Mouse (Mus musculus): Measurements from ENCODE around the gene Fam180a.
"Not testable (repeated sequence)": the region's sequence is repeated elsewhere in the genome, so short reads cannot be mapped to it uniquely, and the experiment has no call there.

The Fam180a gene

DNA sequence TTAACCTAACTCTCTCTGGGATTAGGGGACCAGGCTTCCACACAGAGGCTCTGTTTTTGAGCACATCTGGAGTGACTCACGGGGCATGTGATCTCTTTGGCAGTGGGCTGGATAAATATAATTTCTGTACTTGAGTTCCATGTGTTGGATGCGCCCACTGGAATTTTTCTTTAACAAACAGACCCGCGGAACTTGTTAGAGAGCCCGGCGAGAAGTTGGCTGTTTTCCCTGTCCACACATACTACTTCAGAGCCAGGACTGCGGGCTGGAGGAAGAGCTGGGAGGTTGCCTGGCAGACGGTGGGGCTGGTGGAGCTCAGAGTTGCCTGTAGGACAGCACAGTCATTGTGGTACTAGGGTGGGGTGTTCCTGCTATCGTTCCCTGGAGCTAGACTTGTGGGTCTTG, at the start of gene Fam180a:
Gene Fam180a, minus strand, starts transcription at position 31 of the 405 bp plus-strand sequence.
- DNase-seq (ENCODE audit: low spot score in 2 of 2), result peak in 1 of 2 experiments; percentile 23

DNA sequence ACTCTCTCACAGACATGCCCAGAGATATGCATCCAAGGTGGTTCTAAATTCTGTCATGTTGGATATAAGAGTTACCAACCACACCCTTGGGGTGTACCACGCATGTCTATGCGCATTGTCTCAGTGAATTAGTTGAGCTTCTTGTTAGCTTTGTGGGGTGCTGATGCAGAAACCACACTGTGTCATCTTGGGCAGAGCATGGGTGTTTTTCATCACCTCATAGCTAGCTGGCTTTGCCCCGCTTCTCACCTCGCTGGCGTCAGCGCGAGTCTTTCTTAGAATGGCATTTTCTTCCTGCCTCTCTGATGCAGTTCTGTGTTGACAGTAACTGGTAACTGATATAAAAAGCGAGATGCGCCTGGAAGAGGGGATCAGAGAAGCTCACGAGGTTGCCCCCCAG, 48.1 kb upstream of the Fam180a start:
- DNase-seq (ENCODE audit: low spot score in 2 of 2), result no peak

DNA sequence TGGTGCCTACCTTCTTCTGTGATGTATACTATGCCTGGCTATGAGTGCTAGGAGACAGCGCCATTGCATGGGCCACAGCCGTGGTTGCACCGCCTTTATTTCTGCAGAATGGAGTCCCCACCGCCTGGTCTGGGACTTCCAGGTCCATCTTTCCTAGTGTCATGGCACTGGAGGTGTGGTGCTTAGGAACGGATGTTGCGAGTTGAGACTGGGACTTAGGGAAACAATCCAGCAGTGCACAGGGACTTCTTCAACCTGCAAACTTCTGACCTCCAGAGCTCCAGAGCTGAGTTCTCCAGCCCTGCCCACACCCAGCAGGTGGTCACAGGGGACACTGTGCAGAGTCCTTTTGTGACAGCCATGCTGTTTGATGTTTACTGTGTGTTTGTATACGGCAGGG, 44.4 kb upstream of the Fam180a start:
- DNase-seq (ENCODE audit: low spot score in 2 of 2), result no peak

DNA sequence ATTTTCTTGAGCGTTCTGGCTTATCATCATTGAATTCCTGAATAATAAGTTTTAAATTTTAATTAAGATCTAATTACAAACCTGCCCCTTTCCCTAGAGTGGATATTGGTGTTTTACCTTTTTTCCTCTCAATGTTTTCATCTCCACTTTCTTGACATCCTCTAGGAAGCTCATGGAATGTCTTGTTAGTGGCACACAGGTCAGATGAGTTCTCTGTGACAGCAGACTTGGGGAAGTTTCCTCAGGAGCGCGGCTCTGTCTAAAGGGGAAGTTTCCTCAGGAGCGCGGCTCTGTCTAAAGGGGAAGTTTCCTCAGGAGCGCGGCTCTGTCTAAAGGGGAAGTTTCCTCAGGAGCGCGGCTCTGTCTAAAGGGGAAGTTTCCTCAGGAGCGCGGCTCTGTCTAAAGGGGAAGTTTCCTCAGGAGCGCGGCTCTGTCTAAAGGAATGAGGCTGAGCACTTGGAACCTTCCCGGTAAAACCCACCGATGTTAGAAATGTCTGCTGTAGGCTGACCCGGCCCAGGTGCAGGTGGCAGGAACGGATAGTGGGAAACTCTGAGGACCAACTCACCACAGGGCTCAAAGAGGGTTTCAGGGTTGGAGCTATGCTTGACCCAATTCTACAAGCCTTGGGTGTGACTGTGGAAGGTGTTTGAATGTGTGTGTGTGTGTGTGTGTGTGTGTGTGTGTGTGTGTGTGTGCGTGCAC, 43.8 kb upstream of the Fam180a start:
- not testable (repeated sequence) for DNase-seq (ENCODE audit: low spot score in 2 of 2)

DNA sequence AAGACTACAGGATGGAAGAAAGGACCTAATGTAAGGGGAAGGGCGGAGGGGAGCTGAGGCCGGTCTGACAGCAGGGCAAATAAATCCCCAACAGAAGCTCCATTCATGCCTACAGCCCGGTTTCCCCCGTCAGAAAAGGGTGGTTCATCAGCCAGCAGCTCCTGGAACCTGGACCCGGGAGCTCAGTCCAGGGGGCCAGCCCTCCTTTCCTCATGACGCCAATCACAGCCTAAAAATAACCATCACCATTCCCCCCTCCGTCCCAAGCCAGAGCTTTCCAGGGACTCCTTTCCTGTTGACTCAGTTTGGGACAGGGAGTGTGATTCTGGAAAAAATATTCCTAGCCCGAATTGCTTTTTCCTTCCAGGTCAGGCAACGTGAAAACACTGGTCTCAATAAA, 36.7 kb upstream of the Fam180a start:
- no peak for DNase-seq (ENCODE audit: low spot score in 2 of 2)

DNA sequence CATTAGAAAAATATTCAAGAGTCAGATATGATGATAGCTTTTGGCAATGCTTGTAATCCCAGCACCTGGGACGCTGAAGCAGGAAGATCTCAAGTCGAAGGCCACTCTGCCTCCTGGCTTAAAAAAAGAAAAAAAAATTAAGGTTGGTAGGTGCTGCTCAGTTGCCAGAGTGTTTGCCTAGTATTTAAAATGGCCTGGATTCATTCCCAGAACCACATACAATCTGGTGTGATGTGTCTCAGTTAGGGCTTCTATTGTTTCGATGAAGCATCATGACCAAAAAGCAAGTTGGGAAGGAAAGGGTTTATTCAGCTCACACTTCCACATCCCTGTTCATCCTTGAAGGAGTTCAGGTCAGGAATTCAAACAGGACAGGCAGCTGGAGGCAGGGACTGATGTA, 29.4 kb upstream of the Fam180a start:
- no peak for DNase-seq (ENCODE audit: low spot score in 2 of 2)

DNA sequence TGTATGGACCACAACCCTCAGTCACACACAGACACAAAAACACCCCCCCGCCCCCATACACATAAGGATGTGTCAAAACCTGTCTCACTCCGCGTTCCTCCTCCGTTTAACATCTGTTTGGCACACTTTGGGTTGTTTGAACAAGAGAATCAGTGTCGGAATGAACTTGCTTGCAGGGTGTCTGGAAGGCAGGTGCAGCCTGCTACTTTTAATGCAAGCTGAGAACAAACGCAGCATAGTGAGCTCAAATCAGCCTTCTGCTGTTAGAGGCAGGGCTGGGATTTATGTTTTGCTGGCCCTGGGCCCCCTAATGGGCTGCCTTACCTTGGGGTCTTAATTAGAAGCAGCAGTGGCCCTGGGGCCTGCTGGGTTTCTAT, 28.7 kb upstream of the Fam180a start:
- no peak for DNase-seq (ENCODE audit: low spot score in 2 of 2)

DNA sequence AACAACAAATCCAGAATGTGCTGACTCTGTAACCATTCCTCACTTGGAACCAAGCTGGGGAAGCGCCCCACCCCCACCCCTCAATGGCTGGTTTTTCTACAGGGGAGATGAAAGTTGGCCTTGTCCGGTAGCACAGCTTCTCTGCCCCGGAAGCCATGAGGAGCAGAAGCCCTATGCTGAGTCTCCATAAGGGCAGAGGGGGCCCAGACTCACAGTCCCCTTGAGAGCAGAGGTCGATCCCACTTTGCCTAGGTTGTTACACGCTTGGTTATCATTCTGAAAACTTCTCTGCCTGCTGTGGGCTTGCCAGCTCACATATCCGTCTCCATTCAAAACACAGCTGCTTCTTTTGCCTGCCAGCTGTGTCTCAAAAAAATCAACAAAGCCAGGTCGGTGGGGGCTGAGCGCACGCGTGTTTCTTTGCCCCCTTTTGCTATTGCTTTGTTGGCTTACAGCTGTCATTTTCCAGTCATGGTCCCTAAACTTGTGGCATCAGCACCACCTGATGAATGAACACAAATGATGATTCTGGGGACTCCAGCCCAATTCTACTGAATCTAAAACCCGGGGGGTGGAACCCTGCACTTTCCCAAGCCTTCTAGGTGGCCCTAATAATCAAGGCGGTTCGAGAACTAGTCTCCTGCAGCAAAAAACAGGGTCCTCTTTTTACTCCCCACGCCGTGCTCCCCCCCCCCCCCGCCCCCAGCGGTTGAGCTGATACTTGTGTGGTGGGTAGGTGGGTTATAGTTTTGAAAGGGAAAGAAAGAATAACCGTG, 28.1 kb upstream of the Fam180a start:
- no peak for DNase-seq (ENCODE audit: low spot score in 2 of 2)

DNA sequence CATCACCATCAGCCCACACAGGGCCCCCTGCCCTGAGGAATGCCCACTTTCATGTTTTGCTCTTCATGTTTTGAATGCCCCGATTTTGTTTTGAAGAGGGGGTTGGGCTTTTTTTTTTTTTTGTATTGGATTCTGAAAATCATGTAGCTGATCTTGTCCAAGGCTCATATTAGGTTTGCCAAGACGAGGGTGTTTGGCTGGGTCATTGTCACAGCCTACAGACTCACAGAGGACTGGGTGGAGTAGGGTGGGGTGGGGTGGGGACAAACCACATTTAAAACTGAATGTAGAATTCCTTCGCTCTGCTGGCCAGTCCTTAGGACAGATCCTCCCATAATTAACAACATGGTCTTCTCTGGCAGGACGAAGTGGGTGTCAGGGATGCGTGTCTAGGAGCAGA, 27.5 kb upstream of the Fam180a start:
- no peak for DNase-seq (ENCODE audit: low spot score in 2 of 2)

DNA sequence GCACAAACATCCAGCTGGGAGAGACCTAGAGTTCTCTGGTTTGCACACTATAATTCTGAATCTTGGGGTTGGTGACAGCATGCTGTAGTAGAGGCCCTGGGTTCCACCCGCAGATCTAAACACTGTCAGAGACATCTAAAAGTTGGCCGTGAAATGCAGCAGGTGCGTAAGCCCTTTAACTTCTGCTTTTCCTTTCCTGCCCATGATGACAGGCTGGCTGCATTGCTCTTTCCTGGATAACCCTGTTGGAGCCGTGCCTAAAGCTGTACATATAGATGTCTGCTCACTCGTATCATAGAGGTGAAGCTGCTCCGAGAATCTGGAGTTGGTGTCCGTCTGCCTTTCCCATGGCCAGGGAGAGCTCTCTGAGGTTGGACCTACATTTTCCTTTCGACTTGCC, 26.9 kb upstream of the Fam180a start:
- no peak for DNase-seq (ENCODE audit: low spot score in 2 of 2)

DNA sequence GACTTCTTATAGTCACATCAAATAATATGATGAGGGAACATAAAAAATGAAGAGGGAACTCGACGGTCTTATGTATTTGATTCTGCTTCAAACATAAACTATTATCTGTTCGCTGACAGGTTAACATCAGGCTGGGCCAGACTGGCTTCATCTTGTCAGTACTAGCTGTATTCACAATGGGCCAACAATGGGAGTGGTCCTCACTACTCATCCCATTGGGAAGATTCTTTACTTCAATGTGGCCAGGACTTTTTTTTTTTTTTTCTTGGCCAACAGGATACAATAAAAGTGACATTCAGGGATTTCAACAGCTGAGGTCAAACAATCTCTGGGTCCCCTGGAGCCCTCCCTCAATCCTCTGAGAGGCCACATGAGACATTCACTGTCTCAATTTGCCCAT, 25.9 kb upstream of the Fam180a start:
- no peak for DNase-seq (ENCODE audit: low spot score in 2 of 2)

DNA sequence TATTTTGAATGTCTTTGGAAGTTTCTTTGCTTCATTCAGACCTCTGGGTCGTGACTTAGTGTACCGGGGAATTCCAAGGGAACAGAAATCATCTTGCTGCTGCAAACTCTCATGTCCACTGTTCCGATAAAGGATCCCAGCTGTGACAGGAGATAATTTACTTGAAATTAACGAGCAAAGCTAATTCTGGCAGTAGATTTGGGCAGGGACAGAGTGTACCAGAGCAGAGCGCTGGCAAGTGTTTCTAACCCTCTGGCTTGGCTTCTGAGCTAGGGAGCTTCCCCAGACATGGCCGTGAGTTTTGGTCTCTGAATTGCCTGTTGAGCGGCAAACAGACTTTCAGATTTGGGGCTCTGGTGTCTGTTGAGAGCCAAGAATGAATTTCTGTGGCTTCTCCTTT, 23.8 kb upstream of the Fam180a start:
- DNase-seq (ENCODE audit: low spot score in 2 of 2), result no peak

DNA sequence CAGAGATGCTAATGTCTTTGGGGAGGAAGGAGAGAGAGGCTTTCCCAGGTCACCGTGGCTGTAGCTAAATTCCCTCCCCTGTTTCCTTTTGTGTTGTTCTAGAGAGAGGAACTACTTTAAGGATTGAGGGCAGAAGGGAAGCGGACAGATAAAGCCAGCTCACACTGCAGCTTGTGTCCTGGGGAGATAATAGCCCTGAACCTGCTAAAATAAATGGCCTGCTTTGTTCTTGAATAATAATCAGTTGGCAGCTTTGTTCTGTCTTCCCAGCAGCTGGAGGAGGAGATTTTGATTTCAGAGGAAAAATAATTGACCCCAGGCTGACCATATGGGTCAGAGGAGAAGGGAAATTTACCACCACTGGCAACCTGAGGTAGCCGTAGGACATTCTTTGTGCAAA, 12.7 kb upstream of the Fam180a start:
- no peak for DNase-seq (ENCODE audit: low spot score in 2 of 2)

DNA sequence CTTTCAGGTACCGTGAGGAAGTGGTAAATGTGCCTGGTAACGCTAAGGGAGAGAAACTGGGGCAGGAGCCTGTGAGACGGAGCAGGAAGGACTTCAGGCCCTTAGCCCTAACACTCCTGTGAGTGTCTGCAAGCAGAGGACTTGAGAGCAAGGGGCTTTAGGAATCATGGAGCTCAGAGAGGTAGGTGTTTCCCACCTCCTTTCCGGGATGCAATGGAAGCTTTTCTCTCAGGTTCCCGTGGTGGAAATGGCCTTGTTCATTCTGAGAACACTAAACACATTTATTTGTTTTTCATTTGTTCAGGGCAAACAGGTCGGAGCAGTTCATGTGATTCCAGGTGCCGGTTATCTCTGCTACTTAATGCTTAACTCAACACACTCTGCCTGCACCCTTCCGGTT, 11.9 kb upstream of the Fam180a start:
- no peak for DNase-seq (ENCODE audit: low spot score in 2 of 2)

DNA sequence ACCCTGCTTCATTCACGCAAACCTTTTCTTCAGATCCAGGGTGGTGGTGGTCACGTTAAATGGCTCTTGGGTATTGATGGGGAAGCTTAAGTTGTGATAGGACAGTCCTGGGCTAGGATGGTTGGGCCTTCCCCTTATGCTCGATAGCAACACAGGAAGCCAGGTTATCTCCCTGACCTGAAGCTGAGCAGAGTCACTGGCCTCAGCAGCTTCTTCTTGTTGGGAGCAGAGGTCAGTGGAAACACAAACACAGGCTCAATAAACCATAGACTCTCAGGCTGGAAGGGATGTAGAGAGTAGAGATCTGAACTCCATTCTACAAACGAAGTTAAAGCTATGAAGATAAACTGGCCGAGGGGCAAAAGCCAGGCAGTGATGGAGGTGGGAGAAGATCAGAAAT, 9.5 kb upstream of the Fam180a start:
- DNase-seq (ENCODE audit: low spot score in 2 of 2), result no peak

DNA sequence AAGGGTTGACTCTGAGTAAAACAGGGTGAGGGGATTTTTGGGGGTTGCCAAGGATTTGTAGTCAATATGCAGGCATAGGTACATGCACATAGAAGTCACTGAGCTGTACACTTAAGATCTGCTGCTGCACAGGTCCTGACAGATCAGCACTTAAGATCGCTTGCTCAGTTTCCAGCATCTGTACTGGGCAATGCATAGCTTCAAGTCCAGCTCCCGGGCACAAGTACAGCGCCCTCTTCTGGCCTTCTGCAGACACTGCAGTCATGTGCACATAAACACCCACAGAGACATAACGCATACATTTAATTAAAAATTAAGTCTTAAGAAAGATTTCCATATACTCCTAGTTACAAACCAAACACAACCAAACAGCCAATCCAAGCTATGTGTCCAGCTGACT, 8.3 kb upstream of the Fam180a start:
- no peak for DNase-seq (ENCODE audit: low spot score in 2 of 2)

DNA sequence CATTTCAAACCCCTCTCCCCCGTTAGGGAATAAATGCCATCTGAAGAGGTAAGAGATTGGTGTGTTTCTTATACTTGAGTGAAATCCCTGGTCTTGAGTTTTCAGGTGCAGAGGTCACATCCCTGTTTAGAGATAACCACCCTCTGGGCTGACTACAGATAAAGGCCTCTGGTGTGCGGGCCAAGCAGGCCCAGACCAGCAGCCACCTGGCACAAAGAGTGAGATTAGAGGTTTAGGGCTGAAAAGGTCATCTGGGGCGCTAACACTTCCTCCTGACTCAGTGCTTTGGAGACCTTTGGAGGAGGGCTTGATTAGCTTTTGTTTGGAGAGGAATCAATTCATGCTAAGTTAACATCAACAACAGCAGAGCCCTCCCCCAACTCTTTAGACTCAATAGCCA, 7.7 kb upstream of the Fam180a start:
- no peak for DNase-seq (ENCODE audit: low spot score in 2 of 2)

DNA sequence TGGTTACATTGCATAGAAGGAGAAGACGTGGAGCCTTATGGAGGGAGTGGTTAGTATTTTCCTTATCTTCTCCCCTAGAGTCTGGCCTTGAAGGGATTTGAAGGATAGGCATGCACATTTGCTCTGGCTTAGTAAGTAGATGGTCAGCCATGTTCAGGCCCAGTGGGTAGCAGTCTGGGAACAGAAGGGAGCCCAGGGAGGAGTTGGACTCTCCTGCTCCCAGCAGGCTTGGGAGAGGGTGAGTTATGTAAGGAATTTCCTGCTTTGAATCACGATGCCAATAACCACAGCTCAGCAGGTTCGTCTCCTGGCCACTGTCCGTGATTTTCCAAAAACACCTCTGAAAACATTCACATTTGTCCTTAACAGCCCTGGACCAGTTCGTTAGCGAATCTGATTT, 4.9 kb upstream of the Fam180a start:
- no peak for DNase-seq (ENCODE audit: low spot score in 2 of 2)

DNA sequence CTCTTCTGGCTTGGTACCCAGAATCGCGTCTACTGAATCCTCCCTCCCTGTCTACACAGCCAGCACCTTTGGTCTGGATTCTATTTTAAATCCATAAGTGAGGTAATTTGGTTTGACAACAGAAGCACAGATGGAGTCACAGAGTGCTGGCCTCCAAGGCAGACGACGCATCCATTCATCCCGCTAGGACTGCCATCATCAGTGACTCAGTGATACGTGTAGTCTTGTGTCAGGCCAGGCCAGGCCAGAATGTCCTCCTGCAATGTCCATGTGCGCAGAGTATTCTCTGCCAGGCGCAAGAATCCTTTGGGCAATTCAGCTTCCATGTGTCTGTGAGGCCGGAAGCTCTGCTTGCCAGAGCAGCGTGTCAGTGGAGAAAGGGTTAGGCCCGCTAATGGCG, 4.0 kb upstream of the Fam180a start:
- DNase-seq (ENCODE audit: low spot score in 2 of 2), result no peak

DNA sequence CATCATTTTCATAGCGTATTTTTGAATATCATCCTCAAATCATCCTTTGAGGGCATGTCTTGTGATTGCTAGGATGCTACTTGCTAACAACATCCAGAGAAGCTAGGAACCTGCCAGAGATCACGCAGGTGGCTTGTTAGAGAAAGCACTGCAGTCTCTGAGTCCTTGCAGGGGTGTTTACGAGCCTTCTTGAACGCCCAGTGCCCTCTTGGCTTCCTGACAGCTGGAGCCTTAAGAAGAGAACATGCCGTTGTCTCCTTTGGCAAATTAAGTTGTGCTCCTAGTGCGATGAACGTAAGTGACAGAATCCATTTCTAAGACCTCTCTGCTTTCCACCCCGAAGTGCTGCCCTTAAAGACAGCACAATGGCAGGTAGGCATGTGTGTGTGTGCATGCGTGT, 1.6 kb downstream of the Fam180a start:
- no peak for DNase-seq (ENCODE audit: low spot score in 2 of 2)

DNA sequence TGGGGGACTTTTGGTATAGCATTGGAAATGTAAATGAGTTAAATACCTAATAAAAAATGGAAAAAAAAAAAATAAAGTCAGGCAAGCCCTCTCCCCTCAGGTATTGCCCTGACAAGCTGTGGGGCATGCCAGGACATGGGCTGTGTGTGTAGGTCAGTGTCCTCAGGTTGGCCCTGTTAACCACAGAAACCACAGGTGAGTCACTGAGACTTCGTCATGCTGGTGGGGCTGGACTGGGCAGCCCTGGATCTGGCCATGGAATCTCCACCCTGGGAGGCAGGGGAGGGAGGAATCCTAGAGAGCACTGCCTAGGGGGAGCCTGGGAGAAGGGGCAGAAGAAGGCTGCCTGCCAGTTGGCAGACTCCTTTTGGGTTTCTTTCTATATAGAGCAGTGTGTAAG, 2.9 kb downstream of the Fam180a start:
- no peak for DNase-seq (ENCODE audit: low spot score in 2 of 2)

DNA sequence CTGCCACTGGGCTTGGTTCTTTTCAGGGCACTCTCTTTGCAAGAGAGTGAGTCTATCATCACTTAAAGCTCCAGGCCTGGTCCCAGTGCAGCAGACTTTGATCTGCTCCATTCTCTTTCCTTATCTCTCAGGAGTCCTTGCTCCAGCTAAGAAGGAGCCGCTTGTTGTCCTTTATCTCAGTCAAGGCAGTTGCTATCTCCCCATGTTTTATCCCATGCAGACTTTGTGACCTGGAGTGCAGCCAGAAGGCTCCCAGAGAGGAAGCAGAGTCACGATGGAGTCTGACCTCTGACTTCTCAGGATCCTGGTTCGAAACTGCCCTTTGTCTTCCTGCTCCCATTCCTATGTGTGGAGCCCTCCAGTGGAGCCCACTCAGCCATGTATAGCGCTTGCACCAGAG, 4.8 kb downstream of the Fam180a start:
- no peak for DNase-seq (ENCODE audit: low spot score in 2 of 2)

DNA sequence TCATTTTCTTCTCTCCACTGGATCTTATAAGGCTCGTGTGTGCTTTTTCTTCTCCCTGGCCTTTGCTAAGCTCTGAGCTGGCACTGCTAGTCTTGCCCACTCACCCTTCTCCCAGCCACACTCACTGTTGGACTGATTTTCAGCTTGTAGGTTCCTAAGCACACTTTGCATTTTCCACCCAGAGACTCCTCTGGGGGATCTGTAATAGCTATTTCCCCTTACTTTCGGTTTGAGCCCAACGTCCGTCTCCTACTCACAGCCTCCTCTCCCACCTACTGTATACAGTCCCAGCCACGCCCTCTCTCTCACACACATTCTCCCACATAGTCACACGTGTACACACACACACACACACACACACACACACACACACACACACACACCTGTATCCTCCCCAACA, 6.1 kb downstream of the Fam180a start:
- no peak for DNase-seq (ENCODE audit: low spot score in 2 of 2)

DNA sequence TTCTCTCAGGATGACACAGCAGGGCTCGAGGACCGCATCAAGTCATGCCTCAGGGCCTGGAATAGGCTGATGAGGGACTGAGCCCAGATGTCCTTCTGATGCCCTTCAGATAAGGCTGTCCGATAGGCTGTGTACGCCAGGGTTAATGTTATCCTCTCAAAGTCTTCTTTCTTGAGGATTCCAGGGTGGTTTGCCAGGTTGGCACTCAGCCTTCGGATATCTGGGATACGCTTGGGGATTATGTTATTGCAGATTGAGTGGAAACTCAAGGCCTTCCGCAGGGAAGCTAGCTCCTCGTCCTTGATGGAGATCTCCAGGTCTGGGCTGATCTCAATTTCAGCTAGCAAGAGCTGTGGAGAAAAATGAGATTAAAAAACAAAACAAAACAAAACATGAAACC, 12.4 kb downstream of the Fam180a start:
- no peak for DNase-seq (ENCODE audit: low spot score in 2 of 2)
